Mouse (Mus musculus) CH12.LX (cell line): ENCODE measurements around the gene Ncoa3.

Experiments used
- CTCF ChIP-seq, 2 experiments: IDR thresholded peaks in 1 of 2; conservative IDR thresholded peaks in 1 of 2; 2 replicates each; pipeline ENCODE4 v1.5.1; 2011 to 2012; ENCODE audit warnings: low read depth in 2 of 2, low read length in 2 of 2, improper control_type of control experiment in 1 of 2, inconsistent platforms in 1 of 2, mild to moderate bottlenecking in 1 of 2, moderate library complexity in 1 of 2
- E2F4 ChIP-seq: IDR thresholded peaks from 2 replicates; pipeline ENCODE4 v1.6.1; 2011; ENCODE audit warnings: low read depth, low read length, improper control_type of control experiment; ENCODE audit not compliant: insufficient replicate concordance
- ETS1 ChIP-seq: conservative IDR thresholded peaks from 2 replicates; pipeline ENCODE4 v1.6.1; 2012; ENCODE audit warnings: low read depth, mild to moderate bottlenecking, inconsistent platforms, low read length, improper control_type of control experiment, moderate library complexity
- MAFK ChIP-seq: IDR thresholded peaks from 2 replicates; pipeline ENCODE4 v1.6.1; 2011; ENCODE audit warnings: low read length, improper control_type of control experiment; ENCODE audit not compliant: insufficient replicate concordance
- MAX ChIP-seq: IDR thresholded peaks from 2 replicates; pipeline ENCODE4 v1.6.1; 2011; ENCODE audit warnings: low read length, improper control_type of control experiment
- MEF2A ChIP-seq: IDR thresholded peaks from 2 replicates; pipeline ENCODE4 v1.6.1; 2014; ENCODE audit warnings: low read depth, mild to moderate bottlenecking, inconsistent platforms, low read length, improper control_type of control experiment, borderline replicate concordance
- MYC ChIP-seq: IDR thresholded peaks from 2 replicates; pipeline ENCODE4 v1.6.1; 2011; ENCODE audit warnings: low read depth, mild to moderate bottlenecking, improper control_type of control experiment, low read length
- NELFE ChIP-seq: IDR thresholded peaks from 2 replicates; pipeline ENCODE4 v1.6.1; 2011; ENCODE audit warnings: low read depth, low read length, improper control_type of control experiment
- RCOR1 ChIP-seq: conservative IDR thresholded peaks from 2 replicates; pipeline ENCODE4 v1.6.1; 2012; ENCODE audit warnings: low read depth, mild to moderate bottlenecking, inconsistent platforms, low read length, improper control_type of control experiment
- UBTF ChIP-seq: IDR thresholded peaks from 2 replicates; pipeline ENCODE4 v1.6.1; 2012; ENCODE audit warnings: low read depth, mild to moderate bottlenecking, inconsistent platforms, low read length, improper control_type of control experiment, moderate library complexity
- ZMIZ1 ChIP-seq: IDR thresholded peaks from 2 replicates; pipeline ENCODE4 v1.6.1; 2012; ENCODE audit warnings: low read depth, mild to moderate bottlenecking, inconsistent platforms, low read length, improper control_type of control experiment

DNA sequence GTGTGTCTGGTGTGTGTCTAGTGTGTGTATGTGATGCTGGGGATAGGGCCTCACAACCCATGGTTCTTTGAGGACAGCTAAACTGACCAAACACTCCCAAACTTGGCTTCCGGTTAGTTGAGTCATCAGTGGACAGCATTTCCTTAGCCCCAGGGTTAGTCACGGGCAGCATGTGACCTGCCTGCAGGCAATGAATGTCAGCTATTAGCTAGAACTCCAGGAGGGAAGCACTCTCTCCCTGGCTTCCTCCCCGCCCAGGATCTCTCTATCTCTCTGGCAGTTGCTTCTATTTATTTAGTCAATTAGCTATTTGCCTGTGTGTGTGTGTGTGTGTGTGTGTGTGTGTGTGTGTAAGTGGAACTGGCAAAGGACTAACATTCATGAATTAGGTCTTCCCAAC is 23.6 kb upstream of the Ncoa3 start:
- TF ChIP-seq CTCF (conservative IDR thresholded peaks at IDR 0.05 in 1 of 2, IDR thresholded peaks at IDR 0.05 in 1 of 2; ENCODE audit: low read depth in 2 of 2, low read length in 2 of 2) (no peak), MAX (no peak), MEF2A (no peak), E2F4 (no peak), UBTF (no peak), ETS1 (no peak), NELFE (no peak), RCOR1 (no peak), ZMIZ1 (no peak), MAFK (no peak), MYC (no peak)
